Comparison of ENCODE assay signal across 22 mouse cellular contexts in genomic region chr2:71607087-71607502, GRCm38 (mm10).
A peak's percentile ranks its signal among the peaks of the same experiment; 100 is the strongest.
DNase-seq lines count a peak whose midpoint lies in the region; ATAC-seq and TF ChIP-seq lines count a peak whose summit lies in the region.
"Had no signal": no experiment of that assay in that cellular context is flagged by ENCODE, and none has a peak within 500 bp of the region (broad histone marks: within the 10 kb centered on the region; RNA-seq: fewer than 3 reads in every experiment).

No protein-coding gene starts in this region.

- H3K4me3 ChIP-seq in heart, adult 2 months = no peak overlapping the region
- H3K4me3 ChIP-seq in ES-Bruce4 (ENCODE audit: low read depth, low read length) = no peak overlapping the region
- no peak overlapping the region for H3K4me3 ChIP-seq in intestine, embryonic 15.5 days (replicated peaks)
- H3K4me3 ChIP-seq in kidney, embryonic 16.5 days (ENCODE audit: low read length) = no peak overlapping the region
- no peak overlapping the region for H3K4me3 ChIP-seq in hindbrain, embryonic 10.5 days
- no peak overlapping the region for H3K4me3 ChIP-seq in embryonic facial prominence, embryonic 10.5 days
- H3K4me3 ChIP-seq: forebrain, embryonic 13.5 days; heart, embryonic 15.5 days; layer of hippocampus, adult 2 months; limb, embryonic 15.5 days; midbrain, embryonic 13.5 days had no signal

- no peaks in the 10 kb centered on the region for H3K79me2 ChIP-seq in heart, adult 2 months (replicated peaks; ENCODE audit: control insufficient read depth, insufficient read depth, low read length)

- H3K4me1 ChIP-seq in heart, adult 2 months (ENCODE audit: control insufficient read depth, insufficient read depth, low read length) = no peaks in the 10 kb centered on the region
- H3K4me1 ChIP-seq in ES-Bruce4 (ENCODE audit: control insufficient read depth, insufficient read depth, low read length) = peaks cover 9% of the 10 kb centered on the region
- no peaks in the 10 kb centered on the region for H3K4me1 ChIP-seq in intestine, embryonic 15.5 days (replicated peaks)
- peaks cover 24% of the 10 kb centered on the region for H3K4me1 ChIP-seq in kidney, embryonic 16.5 days (ENCODE audit: insufficient read depth, low read length)
- peaks cover 20% of the 10 kb centered on the region for H3K4me1 ChIP-seq in hindbrain, embryonic 10.5 days (replicated peaks)
- H3K4me1 ChIP-seq in embryonic facial prominence, embryonic 10.5 days = peaks cover 14% of the 10 kb centered on the region

- DNase-seq in heart, adult 11 months = peak; percentile 70
- DNase-seq in heart, adult 2 months = no peak
- DNase-seq in hindbrain, embryonic 10.5 days (ENCODE audit: low spot score) = no peak
- no peak for DNase-seq in embryo, embryonic 10.5 days (ENCODE audit: low spot score)
- no peak for DNase-seq in embryonic facial prominence, embryonic 10.5 days (ENCODE audit: low spot score)
- DNase-seq: adrenal gland, postnatal 36 days; cerebellum, adult 18-20 months; cerebellum, postnatal 25 days; gastrocnemius, postnatal 14 days; layer of hippocampus, postnatal 36 days; liver, postnatal 0 days; retina, postnatal 1 day; right cerebral cortex, postnatal 4 days had no signal

- H3K9ac ChIP-seq in heart, adult 2 months (ENCODE audit: low read depth, low read length) = no peak overlapping the region
- no peak overlapping the region for H3K9ac ChIP-seq in ES-Bruce4 (ENCODE audit: low read depth, poor library complexity, severe bottlenecking)
- H3K9ac ChIP-seq in intestine, embryonic 15.5 days = no peak overlapping the region
- H3K9ac ChIP-seq in kidney, embryonic 16.5 days (replicated peaks; ENCODE audit: low read length) = no peak overlapping the region
- H3K9ac ChIP-seq: forebrain, embryonic 13.5 days; heart, embryonic 15.5 days; limb, embryonic 15.5 days; liver, postnatal 0 days; midbrain, embryonic 13.5 days had no signal

- H3K27ac ChIP-seq in heart, adult 2 months = no peak overlapping the region
- H3K27ac ChIP-seq in ES-Bruce4 (ENCODE audit: insufficient read depth, low read length) = peak overlapping the region; percentile 86
- H3K27ac ChIP-seq in intestine, embryonic 15.5 days = no peak overlapping the region
- peak overlapping the region; percentile 4 for H3K27ac ChIP-seq in kidney, embryonic 16.5 days (ENCODE audit: low read length)
- no peak overlapping the region for H3K27ac ChIP-seq in hindbrain, embryonic 10.5 days
- H3K27ac ChIP-seq in embryonic facial prominence, embryonic 10.5 days (replicated peaks) = no peak overlapping the region
- H3K27ac ChIP-seq: forebrain, embryonic 13.5 days; heart, embryonic 15.5 days; layer of hippocampus, adult 2 months; limb, embryonic 15.5 days; midbrain, embryonic 13.5 days had no signal

- H3K36me3 ChIP-seq in heart, adult 2 months (ENCODE audit: control insufficient read depth, insufficient read depth, low read length) = no peaks in the 10 kb centered on the region
- H3K36me3 ChIP-seq in ES-Bruce4 (ENCODE audit: control insufficient read depth, insufficient read depth, low read length, poor library complexity, severe bottlenecking) = no peaks in the 10 kb centered on the region
- H3K36me3 ChIP-seq in intestine, embryonic 15.5 days = no peaks in the 10 kb centered on the region
- H3K36me3 ChIP-seq in kidney, embryonic 16.5 days (ENCODE audit: insufficient read depth, low read length) = no peaks in the 10 kb centered on the region
- H3K36me3 ChIP-seq in hindbrain, embryonic 10.5 days = no peaks in the 10 kb centered on the region
- H3K36me3 ChIP-seq in embryonic facial prominence, embryonic 10.5 days (replicated peaks) = no peaks in the 10 kb centered on the region
- H3K36me3 ChIP-seq: heart, embryonic 15.5 days; limb, embryonic 15.5 days; midbrain, embryonic 13.5 days had no signal

- 87% methylated on average over 3 of the region's 3 CpGs for WGBS in heart, adult 2 months
- 56% methylated on average over 3 of the region's 3 CpGs for WGBS in intestine, embryonic 15.5 days
- WGBS in kidney, embryonic 16.5 days = 76% methylated on average over 3 of the region's 3 CpGs
- WGBS in hindbrain, embryonic 10.5 days = 92% methylated on average over 3 of the region's 3 CpGs
- 87% methylated on average over 3 of the region's 3 CpGs for WGBS in embryonic facial prominence, embryonic 10.5 days

- no peak for TF ChIP-seq POLR2A in heart, adult 2 months (IDR thresholded peaks at IDR 0.05; ENCODE audit: insufficient read depth, low read depth, low read length)
- no peak for TF ChIP-seq POLR2A in ES-Bruce4 (IDR thresholded peaks at IDR 0.05; ENCODE audit: insufficient read depth, low read length)

- ATAC-seq in intestine, embryonic 15.5 days = peak; percentile 88
- peak; percentile 78; the same call in 1 of the 2 replicates for ATAC-seq in kidney, embryonic 16.5 days (ENCODE audit: low FRiP score, low TSS enrichment)
- ATAC-seq: CD4-positive, CD25-positive, alpha-beta regulatory T cell, adult 4 months; forebrain, embryonic 13.5 days; liver, postnatal 0 days; midbrain, embryonic 13.5 days had no signal

- no peak for TF ChIP-seq CTCF in heart, adult 2 months (IDR thresholded peaks at IDR 0.05)
- no peak for TF ChIP-seq CTCF in ES-Bruce4 (IDR thresholded peaks at IDR 0.05; ENCODE audit: low read depth, low read length)

- no peak overlapping the region for H3K4me2 ChIP-seq in intestine, embryonic 15.5 days (replicated peaks)
- no peak overlapping the region for H3K4me2 ChIP-seq in kidney, embryonic 16.5 days (replicated peaks; ENCODE audit: low read depth, low read length)
- H3K4me2 ChIP-seq: forebrain, embryonic 13.5 days; heart, embryonic 15.5 days; limb, embryonic 15.5 days; midbrain, embryonic 13.5 days had no signal

- no peaks in the 10 kb centered on the region for H3K27me3 ChIP-seq in heart, adult 2 months (ENCODE audit: control insufficient read depth, insufficient read depth, low read length)
- no peaks in the 10 kb centered on the region for H3K27me3 ChIP-seq in ES-Bruce4 (ENCODE audit: control insufficient read depth, insufficient read depth, low read length, poor library complexity, severe bottlenecking)
- H3K27me3 ChIP-seq in intestine, embryonic 15.5 days (replicated peaks) = no peaks in the 10 kb centered on the region
- no peaks in the 10 kb centered on the region; the same call in 1 of the 2 replicates for H3K27me3 ChIP-seq in kidney, embryonic 16.5 days (ENCODE audit: insufficient read depth, low read length)
- H3K27me3 ChIP-seq in hindbrain, embryonic 10.5 days (ENCODE audit: insufficient read depth, poor library complexity, severe bottlenecking) = 0 out of 2 replicates have a peak, but pooled peaks cover 5% of the 10 kb centered on the region
- peaks cover 5% of the 10 kb centered on the region; the same call in 1 of the 2 replicates for H3K27me3 ChIP-seq in embryonic facial prominence, embryonic 10.5 days (replicated peaks; ENCODE audit: low read depth, poor library complexity, severe bottlenecking)
- H3K27me3 ChIP-seq: forebrain, embryonic 13.5 days; limb, embryonic 15.5 days; midbrain, embryonic 13.5 days had no signal

- intact Hi-C loops in heart, adult 2 months (cut with DNase I) = no loop called here

- H3K9me3 ChIP-seq in ES-Bruce4 (replicated peaks; ENCODE audit: control insufficient read depth, insufficient read depth, low read length, poor library complexity, severe bottlenecking) = no peaks in the 10 kb centered on the region
- H3K9me3 ChIP-seq in intestine, embryonic 15.5 days = no peaks in the 10 kb centered on the region
- peaks cover 5% of the 10 kb centered on the region; the same call in 1 of the 2 replicates for H3K9me3 ChIP-seq in kidney, embryonic 16.5 days (ENCODE audit: low read length)
- no peaks in the 10 kb centered on the region for H3K9me3 ChIP-seq in hindbrain, embryonic 10.5 days
- H3K9me3 ChIP-seq in embryonic facial prominence, embryonic 10.5 days = no peaks in the 10 kb centered on the region
- H3K9me3 ChIP-seq: forebrain, embryonic 13.5 days; heart, embryonic 15.5 days; limb, embryonic 15.5 days; midbrain, embryonic 13.5 days had no signal

- TF ChIP-seq EP300 in heart, adult 2 months (IDR thresholded peaks at IDR 0.05; ENCODE audit: insufficient read depth, low read depth, low read length) = no peak
- no peak for TF ChIP-seq EP300 in ES-Bruce4 (IDR thresholded peaks at IDR 0.05; ENCODE audit: insufficient read depth, low read depth, low read length)

Comparison
In these comparisons a context has a peak if more than half of its experiments do, and no peak if none do; other contexts are left out.
1. H3K27ac ChIP-seq: peak in ES-Bruce4 (single experiment) and kidney, embryonic 16.5 days (single experiment); none in heart, adult 2 months (single experiment), intestine, embryonic 15.5 days (single experiment), hindbrain, embryonic 10.5 days (single experiment) and embryonic facial prominence, embryonic 10.5 days (single experiment).